In the genomic region with DNA sequence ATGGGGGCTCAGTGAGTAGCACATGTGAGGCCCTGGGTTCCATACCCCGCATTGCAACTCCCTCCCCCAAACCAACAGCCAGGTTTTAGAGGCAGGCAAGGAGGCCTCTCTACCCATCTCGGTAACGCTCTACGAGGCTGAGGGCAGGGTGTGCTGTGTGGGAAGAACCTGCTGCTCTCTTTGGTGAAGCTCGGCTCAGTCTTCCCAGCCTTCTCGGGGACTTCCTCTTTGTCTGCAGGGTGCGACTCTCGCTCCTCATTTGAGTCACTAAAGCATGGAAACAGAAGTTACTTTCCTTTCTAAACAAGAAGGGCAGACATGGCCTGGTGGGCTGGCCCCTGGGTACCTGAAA, we compare ENCODE assay signal across 9 mouse cellular contexts. TPM values are rescaled to one million over a fixed set of nuclear protein-coding genes. Genes with fewer than 3 reads are reported as not detected.
DNase-seq lines count a peak whose midpoint lies in the region; ATAC-seq and TF ChIP-seq lines count a peak whose summit lies in the region.
"Had no signal": no experiment of that assay in that cellular context is flagged by ENCODE, and none has a peak within 500 bp of the region (broad histone marks: within the 10 kb centered on the region; RNA-seq: fewer than 3 reads in every experiment).

No protein-coding gene starts in this region.

- no peaks in the 10 kb centered on the region for H3K9me3 ChIP-seq in heart, embryonic 15.5 days (replicated peaks)

- peak overlapping the region; percentile 2; the same call in 1 of the 2 replicates for H3K4me3 ChIP-seq in heart, embryonic 15.5 days
- H3K4me3 ChIP-seq in cerebellum, adult 2 months (replicated peaks; ENCODE audit: insufficient read depth, low read depth, low read length): no peak overlapping the region

- no peak for TF ChIP-seq CTCF in cerebellum, adult 2 months (IDR thresholded peaks at IDR 0.05; ENCODE audit: borderline replicate concordance, insufficient read depth, low read depth, low read length)

- ATAC-seq in heart, embryonic 15.5 days (replicated peaks; ENCODE audit: insufficient number of reproducible peaks, insufficient read depth, low FRiP score, low read depth): no peak; the same call in 1 of the 2 replicates
- ATAC-seq in megakaryocyte, adult 5-6 weeks (ENCODE audit: poor library complexity, severe bottlenecking): peak; percentile 82

- no peak for TF ChIP-seq POLR2A in cerebellum, adult 2 months (IDR thresholded peaks at IDR 0.05; ENCODE audit: borderline replicate concordance, insufficient read depth, low read length)

- peak overlapping the region; percentile 50 for H3K4me2 ChIP-seq in heart, embryonic 15.5 days

- WGBS in heart, embryonic 15.5 days: 52% methylated on average over 8 of the region's 8 CpGs
- WGBS in cerebellum, adult 2 months: 64% methylated on average over 8 of the region's 8 CpGs

- H3K27me3 ChIP-seq in heart, embryonic 15.5 days: no peaks in the 10 kb centered on the region
- no peaks in the 10 kb centered on the region for H3K27me3 ChIP-seq in cerebellum, adult 2 months (ENCODE audit: control insufficient read depth, insufficient read depth, low read length)

- DNase-seq in layer of hippocampus, adult 9-10 months (ENCODE audit: low spot score): peak; percentile 42
- no peak for DNase-seq in layer of hippocampus, postnatal 25 days (ENCODE audit: extremely low spot score in 1 of 2, low spot score in 1 of 2)
- peak; percentile 66 for DNase-seq in brain, adult 2 months (ENCODE audit: low read depth, low spot score)
- DNase-seq in adrenal gland, postnatal 36 days: no peak
- DNase-seq in left cerebral cortex, adult 9 months (ENCODE audit: low spot score in 2 of 2): no peak
- DNase-seq in cerebellum, adult 2 months: no peak

- no peak overlapping the region for H3K9ac ChIP-seq in heart, embryonic 15.5 days

- peaks cover 48% of the 10 kb centered on the region for H3K36me3 ChIP-seq in heart, embryonic 15.5 days

- H3K4me1 ChIP-seq in heart, embryonic 15.5 days (replicated peaks): peaks cover 36% of the 10 kb centered on the region
- peaks cover 13% of the 10 kb centered on the region for H3K4me1 ChIP-seq in cerebellum, adult 2 months (ENCODE audit: control insufficient read depth, insufficient read depth, low read length)

- peak overlapping the region; percentile 95 for H3K27ac ChIP-seq in heart, embryonic 15.5 days
- no peak overlapping the region for H3K27ac ChIP-seq in cerebellum, adult 2 months (ENCODE audit: insufficient read depth, low read length)

RNA-seq across cellular contexts. Expression of gene Agmat, which starts 19.8 kb away (rescaled TPM):
- not detected for total RNA-seq in layer of hippocampus, postnatal 25 days (2021)
- 0.57 and 0.80 TPM in 2 replicates for polyA plus RNA-seq in heart, embryonic 15.5 days (2015; fragmentation: Nextera tagmentation; extraction: Ambion mirVana)
- not detected in 2 replicates for total RNA-seq in megakaryocyte, adult 5-6 weeks (2015)
- not detected in 2 replicates for total RNA-seq in megakaryocyte, adult 5-6 weeks (2017)
- total RNA-seq in adrenal gland, postnatal 36 days (2021): 10 to 100 TPM; 35.7 to 41.3 TPM
- polyA plus RNA-seq in cerebellum, adult 2 months (2012; rRNA removed): 1.5 and 2.7 TPM in 2 replicates

RNA-seq across cellular contexts. Expression of gene Dnajc16, which starts 24.4 kb away (rescaled TPM):
- 10 to 100 TPM; 41.5 to 42.0 TPM for total RNA-seq in layer of hippocampus, postnatal 25 days (2021)
- polyA plus RNA-seq in heart, embryonic 15.5 days (2015; fragmentation: Nextera tagmentation; extraction: Ambion mirVana): 3.7 and 4.8 TPM in 2 replicates
- total RNA-seq in megakaryocyte, adult 5-6 weeks (2015): 4.2 and 5.0 TPM in 2 replicates
- 5.6 and 6.1 TPM in 2 replicates for total RNA-seq in megakaryocyte, adult 5-6 weeks (2017)
- 10 to 100 TPM; 23.6 to 26.0 TPM for total RNA-seq in adrenal gland, postnatal 36 days (2021)
- 27.3 and 28.1 TPM in 2 replicates for polyA plus RNA-seq in cerebellum, adult 2 months (2012; rRNA removed)

RNA-seq across cellular contexts. Expression of gene Casp9, which starts 27.1 kb away (rescaled TPM):
- 10 to 100 TPM; 21.6 to 23.4 TPM for total RNA-seq in layer of hippocampus, postnatal 25 days (2021)
- 14.1 and 19.7 TPM in 2 replicates for polyA plus RNA-seq in heart, embryonic 15.5 days (2015; fragmentation: Nextera tagmentation; extraction: Ambion mirVana)
- total RNA-seq in megakaryocyte, adult 5-6 weeks (2015): 14.9 and 16.3 TPM in 2 replicates
- 17.3 and 22.1 TPM in 2 replicates for total RNA-seq in megakaryocyte, adult 5-6 weeks (2017)
- total RNA-seq in adrenal gland, postnatal 36 days (2021): 10 to 100 TPM; 16.8 to 24.3 TPM
- polyA plus RNA-seq in cerebellum, adult 2 months (2012; rRNA removed): 20.0 and 21.8 TPM in 2 replicates

RNA-seq across cellular contexts. Expression of gene Ddi2, which starts 43.1 kb away (rescaled TPM):
- 10 to 100 TPM; 39.7 TPM for total RNA-seq in layer of hippocampus, postnatal 25 days (2021)
- 13.6 and 16.6 TPM in 2 replicates for polyA plus RNA-seq in heart, embryonic 15.5 days (2015; fragmentation: Nextera tagmentation; extraction: Ambion mirVana)
- 25.2 and 29.1 TPM in 2 replicates for total RNA-seq in megakaryocyte, adult 5-6 weeks (2015)
- total RNA-seq in megakaryocyte, adult 5-6 weeks (2017): 37.6 and 47.1 TPM in 2 replicates
- total RNA-seq in adrenal gland, postnatal 36 days (2021): 10 to 100 TPM; 56.6 to 58.9 TPM
- 20.4 and 21.1 TPM in 2 replicates for polyA plus RNA-seq in cerebellum, adult 2 months (2012; rRNA removed)

RNA-seq across cellular contexts. Expression of gene Cela2a, which starts 59.7 kb away (rescaled TPM):
- total RNA-seq in layer of hippocampus, postnatal 25 days (2021): not detected
- 0.35 TPM in 1 of 2 replicates, not detected in the other for polyA plus RNA-seq in heart, embryonic 15.5 days (2015; fragmentation: Nextera tagmentation; extraction: Ambion mirVana)
- not detected in 2 replicates for total RNA-seq in megakaryocyte, adult 5-6 weeks (2015)
- total RNA-seq in megakaryocyte, adult 5-6 weeks (2017): not detected in 2 replicates
- total RNA-seq in adrenal gland, postnatal 36 days (2021): not detected
- 0.13 and 0.16 TPM in 2 replicates for polyA plus RNA-seq in cerebellum, adult 2 months (2012; rRNA removed)
- total RNA-seq: left cerebral cortex, postnatal 25 days had no signal

Comparison
In these comparisons a context has a peak if more than half of its experiments do, and no peak if none do; other contexts are left out.
1. DNase-seq: peak in layer of hippocampus, adult 9-10 months (single experiment) and brain, adult 2 months (single experiment); none in layer of hippocampus, postnatal 25 days (0 of 2), adrenal gland, postnatal 36 days (0 of 2), left cerebral cortex, adult 9 months (0 of 2) and cerebellum, adult 2 months (0 of 2).
2. RNA of gene Agmat, which starts 19.8 kb away (total RNA-seq): 35.7 to 41.3 TPM in adrenal gland, postnatal 36 days; not detected in layer of hippocampus, postnatal 25 days and not detected in megakaryocyte, adult 5-6 weeks; every median in the first group is over 10 times any median in the second.